Mouse (Mus musculus): ENCODE results near the gene Ckap2. TPM values are rescaled to one million over a fixed set of nuclear protein-coding genes. Genes with fewer than 3 reads are reported as not detected.

The Ckap2 gene
- polyA plus RNA-seq (2014; fragmentation: Illumina TruSeq; extraction: RNeasy Lipid Tissue Mini Kit (QIAGEN cat#74804); ENCODE audit: low read depth, low replicate concordance): 0.31 TPM

DNA sequence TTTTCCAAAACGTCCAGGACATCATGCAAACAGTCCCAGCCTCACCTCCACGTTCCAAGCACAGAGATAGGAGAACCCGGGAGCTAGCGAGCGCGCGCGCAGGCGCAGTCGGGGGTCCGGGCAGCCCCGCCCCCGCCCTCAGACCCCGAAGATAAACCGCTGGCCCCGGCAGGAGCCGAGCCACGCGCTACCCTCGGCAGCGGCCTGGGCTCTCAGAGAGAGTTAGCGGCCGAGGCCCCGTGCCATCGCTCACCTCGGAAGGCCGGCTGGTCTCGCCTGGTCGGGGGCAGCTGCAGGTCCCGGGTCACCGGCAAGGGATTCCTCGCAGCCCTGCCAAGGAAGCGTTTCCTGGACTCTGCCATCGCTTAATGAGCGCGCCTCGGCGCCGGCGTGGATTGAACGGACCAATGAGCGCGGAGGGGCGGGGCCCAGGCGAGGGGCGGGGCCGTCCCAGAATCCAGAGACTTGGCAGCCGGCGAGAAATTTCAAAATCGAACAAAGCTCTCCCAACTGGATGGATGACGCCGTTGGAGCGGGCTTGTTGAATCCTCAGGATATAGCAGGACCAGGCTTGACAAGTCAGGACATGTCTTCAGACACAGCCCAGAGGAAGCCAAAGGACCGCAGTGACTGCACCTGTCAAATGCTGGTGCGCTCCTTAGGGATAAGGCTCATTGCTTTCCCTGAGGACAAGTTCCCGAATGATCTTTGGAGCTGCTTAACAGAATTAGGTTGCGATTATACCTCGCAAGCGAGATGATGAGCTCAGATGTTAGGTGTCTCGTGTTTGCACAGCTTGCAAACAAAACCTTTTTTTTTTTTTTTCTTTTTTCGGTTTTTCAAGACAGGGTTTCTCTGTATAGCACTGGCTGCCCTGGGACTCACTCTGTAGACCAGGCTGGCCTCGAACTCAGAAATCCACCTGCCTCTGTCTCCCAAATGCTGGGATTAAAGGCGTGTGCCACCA is at the start of gene Ckap2:
Ckap2 (minus strand) TSS at position 389 of the 967 bp plus-strand sequence.

DNA sequence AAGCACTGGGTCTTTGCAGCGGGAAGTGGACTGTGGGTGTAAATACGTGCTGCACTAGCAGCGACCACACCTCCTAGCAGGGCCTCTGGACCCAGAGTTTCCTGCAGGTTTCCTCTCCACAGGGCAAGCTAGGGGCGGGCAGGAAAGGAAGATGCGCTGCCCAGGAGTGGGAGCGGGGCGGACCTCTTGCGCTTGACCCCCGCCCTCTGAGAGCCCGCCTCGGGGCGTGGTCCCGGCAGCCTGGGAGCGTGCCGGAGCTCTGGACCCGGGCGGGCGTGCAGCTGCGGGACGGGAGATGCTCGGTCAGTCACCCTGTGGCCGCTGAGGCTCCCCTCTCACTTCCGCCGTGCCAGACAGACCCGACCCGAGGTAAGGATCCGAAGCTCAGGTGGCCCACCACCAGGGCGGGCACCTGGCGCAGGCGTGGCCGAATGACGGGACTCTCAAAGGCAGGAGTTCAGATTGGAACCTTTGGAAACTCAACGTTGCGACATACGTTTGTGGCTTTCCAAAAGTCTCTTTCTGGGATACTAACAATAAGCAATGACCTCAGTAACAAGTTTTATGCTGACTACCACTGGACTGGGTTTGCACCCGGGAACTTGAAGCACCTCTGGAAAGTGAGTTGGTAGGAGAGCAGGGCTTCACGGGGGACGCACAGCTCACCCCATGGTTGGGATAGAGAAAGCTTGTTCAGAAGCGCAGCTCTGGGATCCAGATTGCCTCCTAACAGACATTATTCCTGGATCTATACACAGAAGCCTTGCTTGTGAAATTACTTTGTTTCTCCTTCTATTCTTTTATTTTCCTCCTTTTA is 41.6 kb upstream of the Ckap2 start, which contains the start of gene Thsd1:
Thsd1 (plus strand) TSS at position 253 of the 817 bp plus-strand sequence.

DNA sequence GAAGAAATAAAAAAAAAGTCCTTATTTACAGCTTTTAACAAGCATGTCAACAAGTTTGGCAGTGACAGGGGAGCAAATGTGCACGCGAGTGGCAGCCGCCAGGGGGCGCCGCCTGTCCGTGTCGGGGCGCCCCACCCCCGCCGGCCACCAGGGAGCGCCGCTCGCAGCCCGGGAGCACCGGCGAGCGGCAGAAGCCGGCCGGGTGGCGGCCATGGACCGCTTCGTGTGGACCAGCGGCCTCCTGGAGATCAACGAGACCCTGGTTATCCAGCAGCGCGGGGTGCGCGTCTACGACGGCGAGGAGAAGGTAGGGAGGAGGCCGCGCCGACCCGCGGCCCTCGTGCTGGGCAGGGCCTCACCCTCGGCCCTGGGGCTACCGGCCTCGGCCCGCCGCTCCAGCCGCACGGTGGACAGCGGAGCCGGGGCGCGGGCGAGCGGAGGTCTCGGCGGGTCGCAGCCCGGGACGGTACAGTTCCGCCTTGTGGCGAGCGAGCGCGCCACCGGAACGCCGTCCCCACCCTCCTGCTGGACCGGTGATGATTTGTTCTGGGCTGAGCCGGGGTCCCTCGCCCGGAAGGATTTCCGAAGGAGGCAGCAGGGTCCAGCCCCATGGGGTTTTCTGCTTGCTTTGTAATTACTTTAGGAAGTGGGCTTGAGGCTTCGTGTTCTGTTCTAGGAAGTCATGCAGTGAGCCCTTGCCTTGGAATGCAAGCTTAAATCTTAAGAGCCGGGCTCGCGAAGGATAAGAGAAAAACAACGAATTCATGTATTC is 7.2 kb upstream of the Ckap2 start, which contains the start of gene Vps36:
Vps36 (plus strand) TSS at position 150 of the 772 bp plus-strand sequence.

DNA sequence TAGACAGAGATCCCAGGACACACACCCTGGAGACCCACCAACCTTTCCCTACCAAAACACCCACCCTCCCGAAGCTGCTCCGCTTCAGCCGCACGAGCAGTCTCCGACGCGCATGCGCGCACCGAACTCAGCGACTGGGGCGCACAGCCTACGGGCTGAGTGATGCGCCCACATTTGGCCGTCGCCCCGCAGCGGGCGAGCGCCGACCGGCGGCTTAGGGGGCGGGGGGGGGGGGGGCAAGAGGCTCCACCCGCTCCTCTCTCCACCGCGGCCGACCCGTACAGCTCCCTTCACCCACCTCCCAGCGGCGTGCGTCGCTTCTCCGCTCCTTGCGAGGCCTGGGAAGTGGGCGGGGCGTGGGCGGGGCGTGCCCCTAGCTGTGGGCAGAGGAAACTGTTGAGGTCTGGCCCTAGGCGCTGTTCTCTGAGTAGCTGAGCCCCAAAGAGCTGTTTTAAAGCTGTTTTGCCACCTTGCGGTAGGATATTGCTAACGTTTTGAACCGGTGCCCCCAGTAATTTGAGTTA is 19.5 kb downstream of the Ckap2 start, which contains the start of gene Nek3:
Nek3 (minus strand) TSS at position 356 of the 524 bp plus-strand sequence.

DNA sequence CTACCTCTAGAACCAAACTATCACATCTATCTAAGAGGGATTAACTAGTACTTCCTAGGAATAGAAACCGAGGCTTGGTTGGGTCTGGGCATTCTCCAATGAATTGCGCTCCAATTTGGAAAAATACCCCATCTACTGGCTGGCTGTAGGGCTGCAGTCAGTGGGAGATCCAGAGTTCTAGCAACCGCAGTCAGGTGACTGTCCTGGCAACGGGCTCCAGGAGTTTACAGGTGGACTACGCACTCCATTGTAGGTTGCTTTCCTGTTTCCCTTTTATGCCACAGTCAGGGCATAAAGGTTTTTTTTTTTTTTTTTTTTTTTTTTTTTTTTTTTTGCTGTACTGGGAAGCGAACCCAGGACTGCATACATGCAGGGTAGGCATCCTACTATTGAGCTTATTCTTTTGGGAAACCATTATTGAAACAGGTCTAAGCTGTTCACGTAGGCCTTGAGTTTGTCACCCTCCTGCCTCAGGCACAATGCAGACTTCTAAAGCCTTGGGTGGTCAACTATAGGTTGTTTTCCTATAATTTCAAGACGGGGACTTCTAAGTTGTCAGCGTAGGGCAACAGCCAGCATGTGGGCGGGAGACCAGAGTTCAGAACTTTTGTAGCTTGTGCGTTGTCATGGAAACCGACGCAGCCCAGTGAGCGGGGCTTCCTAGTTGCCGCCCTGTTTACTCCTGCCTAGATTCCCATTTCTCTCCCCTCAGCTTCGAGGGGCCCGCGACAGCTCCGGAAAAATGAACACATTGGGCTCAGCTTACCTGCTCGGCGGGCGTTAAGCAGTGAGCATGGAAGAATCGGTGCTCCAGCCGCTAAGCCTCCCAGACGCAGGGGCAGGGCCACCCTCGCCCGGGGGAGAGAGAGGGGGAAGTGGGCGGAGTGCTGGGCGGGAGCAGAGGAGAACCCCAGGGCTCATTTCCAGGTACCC is 61.1 kb downstream of the Ckap2 start, which contains the start of gene Nek5:
Nek5 (minus strand) TSS at position 834 of the 933 bp plus-strand sequence.

Other genes with a start within 250 kb of the Ckap2 start
- gene Defb35, start 247.5 kb downstream of the Ckap2 start, polyA plus RNA-seq (2014; fragmentation: Illumina TruSeq; extraction: RNeasy Lipid Tissue Mini Kit (QIAGEN cat#74804); ENCODE audit: low read depth, low replicate concordance): not detected
- not detected for gene Defb13, start 239.1 kb downstream of the Ckap2 start, polyA plus RNA-seq (2014; fragmentation: Illumina TruSeq; extraction: RNeasy Lipid Tissue Mini Kit (QIAGEN cat#74804); ENCODE audit: low read depth, low replicate concordance)
- gene Fam90a1a, start 227.1 kb downstream of the Ckap2 start, polyA plus RNA-seq (2014; fragmentation: Illumina TruSeq; extraction: RNeasy Lipid Tissue Mini Kit (QIAGEN cat#74804); ENCODE audit: low read depth, low replicate concordance): not detected
- not detected for gene Ccdc70, start 216.0 kb downstream of the Ckap2 start, polyA plus RNA-seq (2014; fragmentation: Illumina TruSeq; extraction: RNeasy Lipid Tissue Mini Kit (QIAGEN cat#74804); ENCODE audit: low read depth, low replicate concordance)
- 0.08 TPM for gene Atp7b, start 125.5 kb downstream of the Ckap2 start, polyA plus RNA-seq (2014; fragmentation: Illumina TruSeq; extraction: RNeasy Lipid Tissue Mini Kit (QIAGEN cat#74804); ENCODE audit: low read depth, low replicate concordance)
- gene Alg11, start 125.1 kb downstream of the Ckap2 start, polyA plus RNA-seq (2014; fragmentation: Illumina TruSeq; extraction: RNeasy Lipid Tissue Mini Kit (QIAGEN cat#74804); ENCODE audit: low read depth, low replicate concordance): 5.0 TPM
- not detected for gene Nek5, start 60.8 kb downstream of the Ckap2 start, polyA plus RNA-seq (2014; fragmentation: Illumina TruSeq; extraction: RNeasy Lipid Tissue Mini Kit (QIAGEN cat#74804); ENCODE audit: low read depth, low replicate concordance)
- 3.2 TPM for gene Nek3, start 19.4 kb downstream of the Ckap2 start, polyA plus RNA-seq (2014; fragmentation: Illumina TruSeq; extraction: RNeasy Lipid Tissue Mini Kit (QIAGEN cat#74804); ENCODE audit: low read depth, low replicate concordance)
- gene Vps36, start 7.0 kb upstream of the Ckap2 start, polyA plus RNA-seq (2014; fragmentation: Illumina TruSeq; extraction: RNeasy Lipid Tissue Mini Kit (QIAGEN cat#74804); ENCODE audit: low read depth, low replicate concordance): 23.3 TPM
- gene Thsd1, start 41.5 kb upstream of the Ckap2 start, polyA plus RNA-seq (2014; fragmentation: Illumina TruSeq; extraction: RNeasy Lipid Tissue Mini Kit (QIAGEN cat#74804); ENCODE audit: low read depth, low replicate concordance): 4.5 TPM
- not detected for gene Tpte, start 97.6 kb upstream of the Ckap2 start, polyA plus RNA-seq (2014; fragmentation: Illumina TruSeq; extraction: RNeasy Lipid Tissue Mini Kit (QIAGEN cat#74804); ENCODE audit: low read depth, low replicate concordance)
- gene Slc25a15, start 212.8 kb upstream of the Ckap2 start, polyA plus RNA-seq (2014; fragmentation: Illumina TruSeq; extraction: RNeasy Lipid Tissue Mini Kit (QIAGEN cat#74804); ENCODE audit: low read depth, low replicate concordance): 11.2 TPM
- gene Mrps31, start 225.5 kb upstream of the Ckap2 start, polyA plus RNA-seq (2014; fragmentation: Illumina TruSeq; extraction: RNeasy Lipid Tissue Mini Kit (QIAGEN cat#74804); ENCODE audit: low read depth, low replicate concordance): 60.7 TPM